Mouse (Mus musculus) cerebellum, adult 11-12 months (tissue): ENCODE results near the gene Wdr63.

ENCODE experiments used
- DNase-seq: peaks from one replicate; pipeline ENCODE4 v3.0.0; 2022

Gene Wdr63

GRCm38 (mm10) chr3:146107921-146108571 is at the start of gene Wdr63:
Gene Wdr63, minus strand, starts transcription at chr3:146108130.
- no peak for DNase-seq

GRCm38 (mm10) chr3:146156811-146157210 is 48.9 kb upstream of the Wdr63 start:
- DNase-seq, result no peak

GRCm38 (mm10) chr3:146155628-146156576 is 48.0 kb upstream of the Wdr63 start:
- no peak for DNase-seq

GRCm38 (mm10) chr3:146153862-146154611 is 46.1 kb upstream of the Wdr63 start:
- DNase-seq, result no peak

GRCm38 (mm10) chr3:146152913-146153312 is 45.0 kb upstream of the Wdr63 start:
- no peak for DNase-seq

GRCm38 (mm10) chr3:146152348-146152747 is 44.4 kb upstream of the Wdr63 start:
- DNase-seq, result no peak

- no peak for DNase-seq
Measured at GRCm38 (mm10) chr3:146151755-146152154, 43.8 kb upstream of the Wdr63 start.

GRCm38 (mm10) chr3:146151328-146151727 is 43.4 kb upstream of the Wdr63 start:
- DNase-seq, result no peak

- no peak for DNase-seq
Measured at GRCm38 (mm10) chr3:146150560-146150959, 42.6 kb upstream of the Wdr63 start.

GRCm38 (mm10) chr3:146150058-146150400 is 42.1 kb upstream of the Wdr63 start:
- no peak for DNase-seq

GRCm38 (mm10) chr3:146149156-146150057 is 41.5 kb upstream of the Wdr63 start, which contains the start of gene Mcoln2:
Gene Mcoln2, plus strand, starts transcription at chr3:146149833.
- DNase-seq, result no peak

- no peak for DNase-seq
Measured at GRCm38 (mm10) chr3:146146131-146146530, 38.2 kb upstream of the Wdr63 start.

- no peak for DNase-seq
Measured at GRCm38 (mm10) chr3:146145501-146145900, 37.6 kb upstream of the Wdr63 start.

GRCm38 (mm10) chr3:146142523-146142922 is 34.6 kb upstream of the Wdr63 start:
- no peak for DNase-seq

GRCm38 (mm10) chr3:146140276-146140675 is 32.3 kb upstream of the Wdr63 start:
- no peak for DNase-seq

- no peak for DNase-seq
Measured at GRCm38 (mm10) chr3:146136422-146136821, 28.5 kb upstream of the Wdr63 start.

GRCm38 (mm10) chr3:146135417-146135816 is 27.5 kb upstream of the Wdr63 start:
- DNase-seq, result no peak

- no peak for DNase-seq
Measured at GRCm38 (mm10) chr3:146134834-146135233, 26.9 kb upstream of the Wdr63 start.

GRCm38 (mm10) chr3:146127205-146127604 is 19.3 kb upstream of the Wdr63 start:
- no peak for DNase-seq

GRCm38 (mm10) chr3:146123464-146123825 is 15.5 kb upstream of the Wdr63 start:
- DNase-seq, result no peak

- no peak for DNase-seq
Measured at GRCm38 (mm10) chr3:146122807-146123463, 15.0 kb upstream of the Wdr63 start.

- no peak for DNase-seq
Measured at GRCm38 (mm10) chr3:146122125-146122420, 14.1 kb upstream of the Wdr63 start.
